8 mouse cellular contexts compared by ENCODE assay signal in the genomic region with DNA sequence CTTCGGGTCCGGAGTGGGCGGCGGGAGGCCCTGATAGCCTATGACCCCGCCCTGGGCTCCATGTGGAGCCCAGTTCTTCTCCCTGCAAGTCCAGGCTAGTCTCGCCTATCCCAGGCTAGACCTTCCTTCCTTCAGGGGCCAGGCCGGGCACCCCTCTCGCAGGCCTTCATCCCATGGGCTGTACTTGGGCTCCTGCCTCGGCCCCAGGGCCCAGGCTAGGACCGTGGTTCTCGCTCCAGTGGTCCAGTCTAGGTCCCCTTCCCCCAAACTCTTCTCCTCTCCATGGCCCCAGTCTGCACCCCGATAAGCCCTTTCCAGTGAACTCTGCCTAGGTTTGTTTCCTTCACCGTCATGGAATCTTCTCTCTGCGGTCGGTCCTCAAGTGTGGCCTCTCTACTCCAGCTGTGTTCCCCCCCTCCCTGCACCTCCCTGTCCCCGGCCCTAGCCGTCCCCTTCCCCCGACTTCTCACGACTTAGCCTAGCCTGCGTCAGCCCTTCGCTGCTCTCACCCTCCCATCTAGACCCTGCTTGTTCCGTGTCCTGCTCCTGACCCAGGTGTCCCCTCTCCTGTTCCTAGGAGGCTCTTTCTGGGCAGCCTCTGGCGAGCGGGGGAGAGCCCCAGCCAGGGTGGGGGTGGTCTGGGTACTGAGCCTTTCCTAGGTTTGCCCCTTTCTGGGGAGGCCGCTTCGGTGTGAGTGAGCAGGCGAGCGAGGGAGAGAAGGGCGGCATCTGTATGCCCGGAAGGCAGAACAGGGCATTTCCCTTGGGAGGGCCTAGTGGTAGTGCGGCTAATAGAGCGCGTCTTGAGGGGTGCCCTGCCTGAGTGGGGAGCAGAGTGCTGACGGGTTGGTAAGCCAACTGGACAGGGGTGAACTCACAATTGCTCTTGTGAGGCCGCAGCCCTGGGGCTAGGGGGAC. TPM values are rescaled to one million over a fixed set of nuclear protein-coding genes. Genes with fewer than 3 reads are reported as not detected.
DNase-seq lines count a peak whose midpoint lies in the region; ATAC-seq lines count a peak whose summit lies in the region.

No protein-coding gene starts in this region.

- ATAC-seq in embryonic facial prominence, embryonic 13.5 days (ENCODE audit: insufficient number of reproducible peaks, insufficient read depth, low FRiP score, low TSS enrichment, low read depth): peak; percentile 11
- ATAC-seq in midbrain, embryonic 14.5 days (ENCODE audit: low FRiP score, low TSS enrichment): no peak; the same call in 1 of the 2 replicates

- DNase-seq in cerebellum, adult 11-12 months: peak; percentile 42
- DNase-seq in cerebellum, adult 11 months: no peak
- peak; percentile 76 for DNase-seq in CD4-positive helper T cell, adult 2 months (ENCODE audit: low read depth, low spot score)
- DNase-seq in limb, embryonic 10.5 days (ENCODE audit: low spot score): peak; percentile 65
- DNase-seq in midbrain, embryonic 14.5 days: peak; percentile 42
- DNase-seq in thymus, postnatal 25 days: peak; percentile 39
- DNase-seq in left cerebral cortex, postnatal 36 days (ENCODE audit: low spot score in 2 of 2): no peak

- 2% methylated on average over 35 of the region's 35 CpGs for WGBS in embryonic facial prominence, embryonic 13.5 days
- 7% methylated on average over 35 of the region's 35 CpGs for WGBS in limb, embryonic 10.5 days
- 6% methylated on average over 35 of the region's 35 CpGs for WGBS in midbrain, embryonic 14.5 days

- no peaks in the 10 kb centered on the region for H3K36me3 ChIP-seq in embryonic facial prominence, embryonic 13.5 days
- peaks cover 12% of the 10 kb centered on the region for H3K36me3 ChIP-seq in limb, embryonic 10.5 days
- 0 out of 2 replicates have a peak, but pooled peaks cover 5% of the 10 kb centered on the region for H3K36me3 ChIP-seq in midbrain, embryonic 14.5 days (ENCODE audit: control insufficient read depth, insufficient read depth, low read length)

- peak overlapping the region; percentile 88 for H3K27ac ChIP-seq in embryonic facial prominence, embryonic 13.5 days
- H3K27ac ChIP-seq in limb, embryonic 10.5 days: peak overlapping the region; percentile 98
- H3K27ac ChIP-seq in midbrain, embryonic 14.5 days (replicated peaks; ENCODE audit: low read depth, low read length): peak overlapping the region; percentile 90

- H3K9ac ChIP-seq in embryonic facial prominence, embryonic 13.5 days: peak overlapping the region; percentile 95
- peak overlapping the region; percentile 93 for H3K9ac ChIP-seq in midbrain, embryonic 14.5 days (replicated peaks; ENCODE audit: low read length)

- peak overlapping the region; percentile 97 for H3K4me3 ChIP-seq in embryonic facial prominence, embryonic 13.5 days
- peak overlapping the region; percentile 89 for H3K4me3 ChIP-seq in limb, embryonic 10.5 days
- H3K4me3 ChIP-seq in midbrain, embryonic 14.5 days (replicated peaks; ENCODE audit: low read depth, low read length): peak overlapping the region; percentile 94

- H3K4me2 ChIP-seq in embryonic facial prominence, embryonic 13.5 days: peak overlapping the region; percentile 99
- H3K4me2 ChIP-seq in midbrain, embryonic 14.5 days (ENCODE audit: low read length): peak overlapping the region; percentile 97

- intact Hi-C loops in left cerebral cortex, postnatal 36 days (cut with DNase I): loop anchor here (2.0 kb wide), 1 partner anchor 63 kb away; a partner anchor contains a TSS

- peaks cover 60% of the 10 kb centered on the region for H3K4me1 ChIP-seq in embryonic facial prominence, embryonic 13.5 days
- H3K4me1 ChIP-seq in limb, embryonic 10.5 days: peaks cover 52% of the 10 kb centered on the region
- peaks cover 25% of the 10 kb centered on the region for H3K4me1 ChIP-seq in midbrain, embryonic 14.5 days (ENCODE audit: control insufficient read depth, insufficient read depth, low read length)

- 0 out of 2 replicates have a peak, but pooled peaks cover 2% of the 10 kb centered on the region for H3K9me3 ChIP-seq in embryonic facial prominence, embryonic 13.5 days
- H3K9me3 ChIP-seq in limb, embryonic 10.5 days (replicated peaks): no peaks in the 10 kb centered on the region
- no peaks in the 10 kb centered on the region for H3K9me3 ChIP-seq in midbrain, embryonic 14.5 days (ENCODE audit: control insufficient read depth, low read length)

- no peaks in the 10 kb centered on the region for H3K27me3 ChIP-seq in embryonic facial prominence, embryonic 13.5 days
- H3K27me3 ChIP-seq in limb, embryonic 10.5 days (ENCODE audit: low read depth, poor library complexity, severe bottlenecking): no peaks in the 10 kb centered on the region
- H3K27me3 ChIP-seq in midbrain, embryonic 14.5 days (ENCODE audit: control insufficient read depth, insufficient read depth, low read length): no peaks in the 10 kb centered on the region

RNA-seq across cellular contexts. Expression of a gene that starts 0.7 kb away (rescaled TPM):
- polyA plus RNA-seq in embryonic facial prominence, embryonic 13.5 days (2015; fragmentation: Nextera tagmentation; extraction: Ambion mirVana): 396 and 424 TPM in 2 replicates
- polyA plus RNA-seq in limb, embryonic 10.5 days (2016; fragmentation: Nextera tagmentation; extraction: Ambion mirVana): 385 and 390 TPM in 2 replicates
- 250 and 281 TPM in 2 replicates for polyA plus RNA-seq in midbrain, embryonic 14.5 days (2014; fragmentation: Nextera tagmentation; extraction: Ambion mirVana)
- 100 to 1,000 TPM; 343 to 354 TPM for total RNA-seq in left cerebral cortex, postnatal 36 days (2021)

Comparison
In these comparisons a context has a peak if more than half of its experiments do, and no peak if none do; other contexts are left out.
1. DNase-seq: peak in cerebellum, adult 11-12 months (single experiment), CD4-positive helper T cell, adult 2 months (single experiment), limb, embryonic 10.5 days (single experiment), midbrain, embryonic 14.5 days (single experiment) and thymus, postnatal 25 days (single experiment); none in cerebellum, adult 11 months (single experiment) and left cerebral cortex, postnatal 36 days (0 of 2).
2. Peak in every context shown above with its lines, with median percentiles within 50 percentile points of each other: H3K27ac ChIP-seq and H3K4me3 ChIP-seq.